Mouse (Mus musculus) neural tube, embryonic 12.5 days (tissue): ENCODE data around the gene Bmpr1b. TPM values are rescaled to one million over a fixed set of nuclear protein-coding genes. Genes with fewer than 3 reads are reported as not detected.

ENCODE experiments used
- ATAC-seq: fragments of 200-750 bp; cut with Nextera tagmentation; 2 replicates; pipeline ENCODE4 v1.8.0; 2017; ENCODE audit warnings: low read depth, mild to moderate bottlenecking, moderate TSS enrichment, moderate library complexity; ENCODE audit not compliant: low FRiP score
- H3K27ac ChIP-seq: fragments of 300-500 bp; sonication (generic); 2 replicates; pipeline ENCODE4 v1.5.1; 2016
- H3K27me3 ChIP-seq: fragments of 300-500 bp; sonication (generic); replicated peaks from 2 replicates; pipeline ENCODE4 v1.6.1; 2016; ENCODE audit warnings: mild to moderate bottlenecking
- H3K36me3 ChIP-seq: fragments of 300-500 bp; sonication (generic); 2 replicates; pipeline ENCODE4 v1.6.1; 2016; ENCODE audit warnings: mild to moderate bottlenecking
- H3K4me1 ChIP-seq: fragments of 300-500 bp; sonication (generic); 2 replicates; pipeline ENCODE4 v1.6.1; 2016
- H3K4me2 ChIP-seq: fragments of 300-500 bp; sonication (generic); replicated peaks from 2 replicates; pipeline ENCODE4 v1.6.1; 2016; ENCODE audit warnings: mild to moderate bottlenecking
- H3K4me3 ChIP-seq: fragments of 300-500 bp; sonication (generic); 2 replicates; pipeline ENCODE4 v1.5.1; 2016
- H3K9ac ChIP-seq: fragments of 300-500 bp; sonication (generic); 2 replicates; pipeline ENCODE4 v1.6.1; 2016; ENCODE audit warnings: mild to moderate bottlenecking
- H3K9me3 ChIP-seq: fragments of 300-500 bp; sonication (generic); 2 replicates; pipeline ENCODE4 v1.6.1; 2016; ENCODE audit warnings: mild to moderate bottlenecking
- WGBS: fragments of 180-500 bp; shearing (Covaris S2); methylation state at CpG from one replicate; pipeline ENCODE4 v1.1.7; 2016; 5-methylcytosine and 5-hydroxymethylcytosine counted together
- polyA plus RNA-seq: library from polyadenylated mRNA; unstranded; fragments of >200 nt; fragmentation: Nextera tagmentation; extraction: Ambion mirVana; gene quantifications from 2 replicates; pipeline ENCODE4 v1.2.1, GENCODE M21; 2016

Bmpr1b gene
- polyA plus RNA-seq, 1 experiment from 2014 or later = 12.6 TPM

GRCm38 (mm10) chr3:141792106-141792505 is 377.1 kb downstream of the Bmpr1b start:
- Histone ChIP-seq H3K4me1 (no peaks in the 10 kb centered on the region), H3K36me3 (no peaks in the 10 kb centered on the region), H3K9ac (no peak overlapping the region), H3K27ac (no peak overlapping the region), H3K27me3 (no peaks in the 10 kb centered on the region), H3K4me3 (no peak overlapping the region), H3K9me3 (no peaks in the 10 kb centered on the region), H3K4me2 (no peak overlapping the region)
- 79% methylated on average over 1 of the region's 1 CpGs for WGBS
- no peak for ATAC-seq

- H3K27ac ChIP-seq = no peak overlapping the region
Measured at GRCm38 (mm10) chr3:141791026-141791780, 378.0 kb downstream of the Bmpr1b start.

More at GRCm38 (mm10) chr3:141791026-141791780, 378.0 kb downstream of the Bmpr1b start:
- ATAC-seq = no peak
- Histone ChIP-seq H3K9ac (no peak overlapping the region), H3K9me3 (no peaks in the 10 kb centered on the region), H3K36me3 (no peaks in the 10 kb centered on the region), H3K4me2 (no peak overlapping the region), H3K27me3 (no peaks in the 10 kb centered on the region), H3K4me3 (no peak overlapping the region), H3K4me1 (no peaks in the 10 kb centered on the region)
- 89% methylated on average over 8 of the region's 8 CpGs for WGBS

Other genes starting within 250 kb of the Bmpr1b start
- 16.1 and 18.1 TPM in 2 replicates for gene Pdlim5, start 226.3 kb upstream of the Bmpr1b start, polyA plus RNA-seq